Mouse (Mus musculus) midbrain, postnatal 0 days (tissue): ENCODE results near the gene Ccz1. TPM values are rescaled to one million over a fixed set of nuclear protein-coding genes. Genes with fewer than 3 reads are reported as not detected.

Experiments used
- ATAC-seq: fragments of 200-750 bp; cut with Nextera tagmentation; 2 replicates; pipeline ENCODE4 v1.8.0; 2017; ENCODE audit warnings: moderate number of reproducible peaks, mild to moderate bottlenecking, moderate TSS enrichment, moderate library complexity; ENCODE audit not compliant: low FRiP score
- DNase-seq: peaks from one replicate; pipeline ENCODE4 v3.0.0-alpha.2; 2015; ENCODE audit warnings: low spot score
- H3K27ac ChIP-seq: fragments of 300-500 bp; sonication (generic); 2 replicates; pipeline ENCODE4 v1.5.1; 2014; ENCODE audit warnings: low read depth, mild to moderate bottlenecking, low read length, mixed read lengths
- H3K27me3 ChIP-seq: fragments of 300-500 bp; sonication (generic); 2 replicates; pipeline ENCODE4 v1.6.1; 2014; ENCODE audit warnings: low read length, control low read depth, mixed read lengths; ENCODE audit not compliant: insufficient read depth
- H3K36me3 ChIP-seq: fragments of 300-500 bp; sonication (generic); 2 replicates; pipeline ENCODE4 v1.6.1; 2014; ENCODE audit warnings: low read length, control low read depth, mixed read lengths; ENCODE audit not compliant: insufficient read depth
- H3K4me1 ChIP-seq: fragments of 300-500 bp; sonication (generic); 2 replicates; pipeline ENCODE4 v1.6.1; 2014; ENCODE audit warnings: mild to moderate bottlenecking, control low read depth, antibody characterized with exemption, low read length, mixed read lengths; ENCODE audit not compliant: insufficient read depth
- H3K4me2 ChIP-seq: fragments of 300-500 bp; sonication (generic); 2 replicates; pipeline ENCODE4 v1.6.1; 2014; ENCODE audit warnings: low read depth, mild to moderate bottlenecking, low read length, mixed read lengths; ENCODE audit not compliant: poor library complexity, severe bottlenecking
- H3K4me3 ChIP-seq: fragments of 300-500 bp; sonication (generic); 2 replicates; pipeline ENCODE4 v1.5.1; 2014; ENCODE audit warnings: low read depth, mild to moderate bottlenecking, low read length, moderate library complexity
- H3K9ac ChIP-seq: fragments of 300-500 bp; sonication (generic); replicated peaks from 2 replicates; pipeline ENCODE4 v1.6.1; 2014; ENCODE audit warnings: mild to moderate bottlenecking, low read length, moderate library complexity, mixed read lengths; ENCODE audit not compliant: poor library complexity, severe bottlenecking
- H3K9me3 ChIP-seq: fragments of 300-500 bp; sonication (generic); 2 replicates; pipeline ENCODE4 v1.6.1; 2016; ENCODE audit warnings: low read length, control low read depth
- CTCF ChIP-seq: IDR thresholded peaks from 2 replicates; pipeline ENCODE4 v1.5.1; 2016; ENCODE audit warnings: antibody characterized with exemption, mild to moderate bottlenecking
- WGBS: fragments of 180-500 bp; shearing (Covaris S2); extraction: QIAGEN DNeasy Blood & Tissue Kit; methylation state at CpG from one replicate; pipeline ENCODE4 v1.1.7; 2014; 5-methylcytosine and 5-hydroxymethylcytosine counted together
- polyA plus RNA-seq: library from polyadenylated mRNA; unstranded; fragments of >200 nt; fragmentation: Nextera tagmentation; extraction: Ambion mirVana; gene quantifications from 2 replicates; pipeline ENCODE4 v1.2.1, GENCODE M21; 2015
- total RNA-seq: library from RNA; depleted of rRNA; stranded (reverse); fragments of >200 nt; gene quantifications from 2 replicates; pipeline ENCODE4 v1.2.3, GENCODE M21; 2014

Ccz1 gene
- total and polyA plus RNA-seq, 2 experiments from 2014 or later, result 46.9 to 70.3 TPM

DNA sequence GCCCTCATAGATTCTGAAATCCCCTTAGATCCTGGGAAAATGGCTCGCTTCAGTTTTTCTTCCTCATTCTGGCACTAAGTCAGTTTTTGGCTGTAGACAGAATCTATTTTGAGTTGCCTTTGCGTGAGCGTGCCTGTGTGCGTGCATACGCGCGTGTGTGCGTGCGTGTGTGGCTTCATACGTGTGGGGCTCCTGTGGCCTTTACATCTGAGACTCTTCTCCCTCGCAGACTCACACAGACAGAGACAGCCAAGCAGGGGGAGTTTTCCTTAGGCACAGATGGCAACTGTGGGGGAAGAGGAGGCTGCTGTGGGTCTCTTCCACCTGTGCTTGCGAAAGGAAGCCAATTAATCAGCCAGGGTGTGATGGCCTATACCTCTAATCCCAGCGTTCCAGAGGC is 32.6 kb upstream of the Ccz1 start:
- ATAC-seq (no peak), DNase-seq (peak; percentile 29)
- Histone ChIP-seq H3K4me3 (no peak overlapping the region), H3K4me1 (no peaks in the 10 kb centered on the region), H3K36me3 (no peaks in the 10 kb centered on the region), H3K9ac (no peak overlapping the region), H3K9me3 (no peaks in the 10 kb centered on the region), H3K27ac (no peak overlapping the region), H3K27me3 (no peaks in the 10 kb centered on the region), H3K4me2 (no peak overlapping the region)
- TF ChIP-seq CTCF, result no peak
- 57% methylated on average over 13 of the region's 13 CpGs for WGBS

DNA sequence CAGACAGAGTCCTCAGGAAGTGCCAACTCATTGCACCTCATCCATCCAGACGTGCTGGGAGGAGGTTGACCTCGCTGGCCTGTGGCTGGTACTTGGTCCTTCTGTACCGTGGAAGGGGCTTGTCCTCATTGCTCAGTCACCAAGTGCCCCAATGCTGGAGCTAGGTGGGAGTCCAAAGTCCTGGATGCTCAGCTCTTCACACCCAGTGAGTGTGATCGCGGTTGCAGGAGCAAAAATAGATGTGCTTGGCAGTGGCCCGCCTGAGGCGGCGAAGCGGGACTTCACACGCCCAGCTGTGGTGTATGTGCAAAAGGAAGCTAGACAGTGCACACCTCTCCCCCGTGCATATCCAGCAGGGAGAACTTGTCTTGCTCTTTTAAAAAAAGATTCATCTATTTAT is 28.5 kb upstream of the Ccz1 start:
- WGBS, result 93% methylated on average over 11 of the region's 11 CpGs
- DNase-seq (no peak), ATAC-seq (no peak)
- no peaks in the 10 kb centered on the region for H3K36me3 ChIP-seq
- no peak overlapping the region for H3K4me2 ChIP-seq
- no peak overlapping the region for H3K9ac ChIP-seq
- no peak overlapping the region for H3K27ac ChIP-seq
- H3K27me3 ChIP-seq, result no peaks in the 10 kb centered on the region
- no peak overlapping the region for H3K4me3 ChIP-seq
- no peak for TF ChIP-seq CTCF
- no peaks in the 10 kb centered on the region for H3K4me1 ChIP-seq
- H3K9me3 ChIP-seq, result no peaks in the 10 kb centered on the region

GRCm38 (mm10) chr5:144040720-144041364 is 26.2 kb upstream of the Ccz1 start:
- Histone ChIP-seq H3K4me3 (no peak overlapping the region), H3K27ac (no peak overlapping the region), H3K27me3 (no peaks in the 10 kb centered on the region), H3K9ac (no peak overlapping the region), H3K36me3 (no peaks in the 10 kb centered on the region), H3K4me1 (no peaks in the 10 kb centered on the region), H3K4me2 (0 out of 2 replicates have a peak overlapping the region, but pooled peaks have one; percentile 12), H3K9me3 (no peaks in the 10 kb centered on the region)
- peak; percentile 70 for DNase-seq
- WGBS, result 47% methylated on average over 11 of the region's 11 CpGs
- ATAC-seq, result no peak
- peak; percentile 93 for TF ChIP-seq CTCF

GRCm38 (mm10) chr5:144039886-144040285 is 25.2 kb upstream of the Ccz1 start:
- no peak overlapping the region for H3K4me2 ChIP-seq
- H3K27me3 ChIP-seq, result no peaks in the 10 kb centered on the region
- H3K27ac ChIP-seq, result no peak overlapping the region
- no peaks in the 10 kb centered on the region for H3K9me3 ChIP-seq
- TF ChIP-seq CTCF, result no peak
- 93% methylated on average over 5 of the region's 5 CpGs for WGBS
- H3K36me3 ChIP-seq, result no peaks in the 10 kb centered on the region
- no peak overlapping the region for H3K9ac ChIP-seq
- DNase-seq, result no peak
- no peak for ATAC-seq
- H3K4me1 ChIP-seq, result no peaks in the 10 kb centered on the region
- no peak overlapping the region for H3K4me3 ChIP-seq

- 84% methylated on average over 9 of the region's 9 CpGs for WGBS
- no peak for TF ChIP-seq CTCF
- Histone ChIP-seq H3K9ac (no peak overlapping the region), H3K9me3 (no peaks in the 10 kb centered on the region), H3K4me1 (no peaks in the 10 kb centered on the region), H3K27me3 (no peaks in the 10 kb centered on the region), H3K27ac (no peak overlapping the region), H3K4me2 (no peak overlapping the region), H3K4me3 (no peak overlapping the region), H3K36me3 (no peaks in the 10 kb centered on the region)
- DNase-seq (no peak), ATAC-seq (no peak)
These were observed 24.5 kb upstream of the Ccz1 start for GRCm38 (mm10) chr5:144039156-144039675.

DNA sequence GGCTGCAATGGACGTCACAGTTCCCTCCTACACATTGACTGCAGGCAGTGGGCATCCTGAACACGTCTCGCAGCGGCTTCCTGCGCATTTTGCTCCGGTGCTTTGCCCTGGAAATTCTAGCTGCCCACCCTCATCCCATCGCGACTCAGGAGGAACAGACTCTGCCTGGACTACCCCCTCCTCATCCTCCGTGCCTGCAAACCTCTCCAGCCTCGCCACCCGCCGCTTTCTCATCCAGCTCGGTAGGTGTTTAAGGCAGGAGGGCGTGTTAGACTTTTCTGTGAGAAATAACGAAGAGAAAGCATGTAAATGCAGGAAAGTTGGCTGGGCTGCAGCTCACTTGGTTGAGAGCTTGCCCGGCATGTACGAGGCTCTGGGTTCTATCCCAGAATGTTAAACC is 22.3 kb upstream of the Ccz1 start:
- Histone ChIP-seq H3K4me1 (no peaks in the 10 kb centered on the region), H3K9ac (0 out of 2 replicates have a peak overlapping the region, but pooled peaks have one; percentile 24), H3K4me3 (peak overlapping the region; percentile 12; the same call in 1 of the 2 replicates), H3K27ac (no peak overlapping the region), H3K27me3 (no peaks in the 10 kb centered on the region), H3K4me2 (peak overlapping the region; percentile 5; the same call in 1 of the 2 replicates), H3K9me3 (no peaks in the 10 kb centered on the region), H3K36me3 (no peaks in the 10 kb centered on the region)
- TF ChIP-seq CTCF, result no peak
- no peak for ATAC-seq
- WGBS, result 58% methylated on average over 17 of the region's 17 CpGs
- DNase-seq, result no peak
